Mouse (Mus musculus) G1E (cell line): ENCODE data around the gene Gmds.

Experiments used
- CTCF ChIP-seq: IDR thresholded peaks from 2 replicates; pipeline ENCODE4 v1.5.1; 2012; ENCODE audit warnings: low read depth, low read length, inconsistent platforms, mixed read lengths
- GATA1 ChIP-seq: IDR thresholded peaks from 2 replicates; pipeline ENCODE4 v1.6.1; 2012; ENCODE audit warnings: borderline replicate concordance, low read length, inconsistent platforms, mixed read lengths
- POLR2AphosphoS5 ChIP-seq: IDR thresholded peaks from 2 replicates; pipeline ENCODE4 v1.6.1; 2012; ENCODE audit warnings: low read depth, low read length, inconsistent platforms; ENCODE audit not compliant: insufficient replicate concordance

- TF ChIP-seq GATA1, result no peak
- TF ChIP-seq CTCF, result no peak
- no peak for TF ChIP-seq POLR2AphosphoS5
Measured at GRCm38 (mm10) chr13:31860200-31860599, 478.3 kb downstream of the Gmds start.
